Mouse (Mus musculus): Measurements from ENCODE around the gene Tmem223.

DNA sequence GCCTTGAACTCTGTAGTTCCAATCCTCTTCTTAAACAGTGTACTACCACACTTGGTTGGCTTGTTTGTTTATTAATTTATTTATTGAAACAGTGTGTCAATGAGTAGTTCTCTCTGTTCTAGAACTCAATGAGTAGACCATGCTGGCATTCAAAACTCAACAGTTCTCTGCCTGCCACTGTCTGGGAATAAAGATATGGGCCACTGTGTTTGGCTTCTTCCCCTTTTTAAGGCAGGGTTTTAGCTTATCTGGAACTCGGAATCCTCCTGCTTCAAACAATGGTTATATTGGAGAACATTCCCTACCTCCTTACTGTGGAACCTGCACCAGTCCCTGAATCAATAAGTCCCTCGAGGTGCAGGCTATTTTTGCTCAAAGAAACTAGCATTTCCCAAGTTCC lies 11.9 kb upstream of the Tmem223 start:
- TF ChIP-seq EP300 (IDR thresholded peaks at IDR 0.05; ENCODE audit: low read depth) = no peak
- TF ChIP-seq CTCF (IDR thresholded peaks at IDR 0.05; ENCODE audit: low read depth) = no peak
